Mouse (Mus musculus) CH12.LX (cell line): ENCODE results near the gene Amigo3. TPM values are rescaled to one million over a fixed set of nuclear protein-coding genes. Genes with fewer than 3 reads are reported as not detected.

Experiments
- DNase-seq: peaks from one replicate; pipeline ENCODE4 v3.0.0-alpha.2; 2013; ENCODE audit errors: extremely low read depth
- H3K27ac ChIP-seq: 2 replicates; pipeline ENCODE4 v1.5.1; 2012; ENCODE audit warnings: low read depth, mild to moderate bottlenecking, control low read depth, moderate library complexity; ENCODE audit not compliant: insufficient read depth
- H3K27me3 ChIP-seq: replicated peaks from 2 replicates; pipeline ENCODE3; 2012; ENCODE audit warnings: inconsistent platforms
- H3K36me3 ChIP-seq, 2 experiments: replicated peaks in 1 of 2; 2 replicates each; pipeline versions ENCODE3 to v1.6.1; 2012; ENCODE audit warnings: inconsistent platforms in 1 of 2, low read length in 1 of 2, mild to moderate bottlenecking in 1 of 2, mixed read lengths in 1 of 2, moderate library complexity in 1 of 2; ENCODE audit not compliant: control insufficient read depth in 1 of 2, insufficient read depth in 1 of 2
- H3K4me1 ChIP-seq, 2 experiments: 2 replicates each; pipeline ENCODE4 v1.6.1; 2012; ENCODE audit warnings: inconsistent platforms in 1 of 2, moderate library complexity in 1 of 2; ENCODE audit not compliant: insufficient read depth in 2 of 2, control insufficient read depth in 1 of 2
- H3K4me2 ChIP-seq: 2 replicates; pipeline ENCODE4 v1.6.1; 2012; ENCODE audit warnings: low read depth, mild to moderate bottlenecking, control low read depth; ENCODE audit not compliant: poor library complexity, insufficient read depth, severe bottlenecking
- H3K4me3 ChIP-seq, 3 experiments: fragments of 150-350 bp in 1 of 3; sonication (generic) in 1 of 3; replicated peaks in 1 of 3; 2 replicates each; pipeline versions ENCODE3 to v1.5.1; 2011 to 2012; ENCODE audit warnings: low read depth in 2 of 3, low read length in 2 of 3, mild to moderate bottlenecking in 2 of 3, moderate library complexity in 2 of 3, control low read depth in 1 of 3, improper control_type of control experiment in 1 of 3, inconsistent platforms in 1 of 3, mixed read lengths in 1 of 3; ENCODE audit not compliant: poor library complexity in 1 of 3
- H3K79me2 ChIP-seq: replicated peaks from 2 replicates; pipeline ENCODE4 v1.6.1; 2012; ENCODE audit warnings: mild to moderate bottlenecking, moderate library complexity; ENCODE audit not compliant: control insufficient read depth, poor library complexity, insufficient read depth, severe bottlenecking; ENCODE audit errors: extremely low read depth
- H3K9ac ChIP-seq: 2 replicates; pipeline ENCODE4 v1.6.1; 2012; ENCODE audit warnings: low read depth, mild to moderate bottlenecking, control low read depth, moderate library complexity; ENCODE audit not compliant: insufficient read depth
- H3K9me3 ChIP-seq: replicated peaks from 2 replicates; pipeline ENCODE3; 2012; ENCODE audit warnings: low read length, inconsistent platforms, mixed read lengths
- BHLHE40 ChIP-seq: IDR thresholded peaks from 2 replicates; pipeline ENCODE4 v1.6.1; 2011; ENCODE audit warnings: mild to moderate bottlenecking, low read depth, low read length, improper control_type of control experiment
- CHD1 ChIP-seq: IDR thresholded peaks from 2 replicates; pipeline ENCODE4 v1.6.1; 2012; ENCODE audit warnings: low read depth, low read length, improper control_type of control experiment, inconsistent platforms
- CHD2 ChIP-seq: IDR thresholded peaks from 2 replicates; pipeline ENCODE4 v1.6.1; 2011; ENCODE audit warnings: low read length, improper control_type of control experiment
- CTCF ChIP-seq, 2 experiments: IDR thresholded peaks in 1 of 2; conservative IDR thresholded peaks in 1 of 2; 2 replicates each; pipeline ENCODE4 v1.5.1; 2011 to 2012; ENCODE audit warnings: low read depth in 2 of 2, low read length in 2 of 2, improper control_type of control experiment in 1 of 2, inconsistent platforms in 1 of 2, mild to moderate bottlenecking in 1 of 2, moderate library complexity in 1 of 2
- E2F4 ChIP-seq: IDR thresholded peaks from 2 replicates; pipeline ENCODE4 v1.6.1; 2011; ENCODE audit warnings: low read depth, low read length, improper control_type of control experiment; ENCODE audit not compliant: insufficient replicate concordance
- EP300 ChIP-seq: IDR thresholded peaks from 2 replicates; pipeline ENCODE4 v1.6.1; 2011; ENCODE audit warnings: low read length, improper control_type of control experiment
- GABPA ChIP-seq: IDR thresholded peaks from 2 replicates; pipeline ENCODE4 v1.6.1; 2012; ENCODE audit warnings: low read depth, low read length, improper control_type of control experiment, inconsistent platforms; ENCODE audit not compliant: insufficient replicate concordance
- HCFC1 ChIP-seq: IDR thresholded peaks from 2 replicates; pipeline ENCODE4 v1.6.1; 2012; ENCODE audit warnings: low read depth, mild to moderate bottlenecking, inconsistent platforms, low read length, improper control_type of control experiment
- IRF4 ChIP-seq: IDR thresholded peaks from 2 replicates; pipeline ENCODE4 v1.6.1; 2014; ENCODE audit warnings: low read depth, mild to moderate bottlenecking, inconsistent platforms, low read length, improper control_type of control experiment
- JUND ChIP-seq: conservative IDR thresholded peaks from 2 replicates; pipeline ENCODE4 v1.6.1; 2011; ENCODE audit warnings: low read depth, low read length, improper control_type of control experiment
- MAFK ChIP-seq: IDR thresholded peaks from 2 replicates; pipeline ENCODE4 v1.6.1; 2011; ENCODE audit warnings: low read length, improper control_type of control experiment; ENCODE audit not compliant: insufficient replicate concordance
- MAX ChIP-seq: IDR thresholded peaks from 2 replicates; pipeline ENCODE4 v1.6.1; 2011; ENCODE audit warnings: low read length, improper control_type of control experiment
- MAZ ChIP-seq: IDR thresholded peaks from 2 replicates; pipeline ENCODE4 v1.6.1; 2012; ENCODE audit warnings: low read depth, mild to moderate bottlenecking, inconsistent platforms, low read length, improper control_type of control experiment, moderate library complexity
- MXI1 ChIP-seq: IDR thresholded peaks from 2 replicates; pipeline ENCODE4 v1.6.1; 2011; ENCODE audit warnings: mild to moderate bottlenecking, low read depth, low read length, improper control_type of control experiment
- MYC ChIP-seq: IDR thresholded peaks from 2 replicates; pipeline ENCODE4 v1.6.1; 2011; ENCODE audit warnings: low read depth, mild to moderate bottlenecking, improper control_type of control experiment, low read length
- NELFE ChIP-seq: IDR thresholded peaks from 2 replicates; pipeline ENCODE4 v1.6.1; 2011; ENCODE audit warnings: low read depth, low read length, improper control_type of control experiment
- NRF1 ChIP-seq: IDR thresholded peaks from 2 replicates; pipeline ENCODE4 v1.6.1; 2014; ENCODE audit warnings: low read depth, mild to moderate bottlenecking, inconsistent platforms, low read length, improper control_type of control experiment, moderate library complexity
- PAX5 ChIP-seq: IDR thresholded peaks from 2 replicates; pipeline ENCODE4 v1.6.1; 2012; ENCODE audit warnings: low read length, inconsistent platforms, mixed read lengths
- POLR2A ChIP-seq: IDR thresholded peaks from 2 replicates; pipeline ENCODE4 v1.6.1; 2011; ENCODE audit warnings: low read depth, mild to moderate bottlenecking, improper control_type of control experiment, low read length
- RAD21 ChIP-seq: IDR thresholded peaks from 2 replicates; pipeline ENCODE4 v1.6.1; 2011; ENCODE audit warnings: low read depth, mild to moderate bottlenecking, low read length, improper control_type of control experiment, moderate library complexity
- SIN3A ChIP-seq: IDR thresholded peaks from 2 replicates; pipeline ENCODE4 v1.6.1; 2012; ENCODE audit warnings: low read length, improper control_type of control experiment, inconsistent platforms
- SMC3 ChIP-seq: IDR thresholded peaks from 2 replicates; pipeline ENCODE4 v1.6.1; 2011; ENCODE audit warnings: low read depth, low read length, improper control_type of control experiment
- UBTF ChIP-seq: IDR thresholded peaks from 2 replicates; pipeline ENCODE4 v1.6.1; 2012; ENCODE audit warnings: low read depth, mild to moderate bottlenecking, inconsistent platforms, low read length, improper control_type of control experiment, moderate library complexity
- USF1 ChIP-seq: IDR thresholded peaks from 2 replicates; pipeline ENCODE4 v1.6.1; 2014; ENCODE audit warnings: low read depth, mild to moderate bottlenecking, inconsistent platforms, low read length, improper control_type of control experiment
- USF2 ChIP-seq: conservative IDR thresholded peaks from 2 replicates; pipeline ENCODE4 v1.6.1; 2011; ENCODE audit warnings: low read depth, low read length, improper control_type of control experiment
- ZKSCAN1 ChIP-seq: IDR thresholded peaks from 2 replicates; pipeline ENCODE4 v1.6.1; 2012; ENCODE audit warnings: low read depth, inconsistent platforms, low read length, improper control_type of control experiment, borderline replicate concordance
- ZMIZ1 ChIP-seq: IDR thresholded peaks from 2 replicates; pipeline ENCODE4 v1.6.1; 2012; ENCODE audit warnings: low read depth, mild to moderate bottlenecking, inconsistent platforms, low read length, improper control_type of control experiment
- ZNF384 ChIP-seq: IDR thresholded peaks from 2 replicates; pipeline ENCODE4 v1.6.1; 2012; ENCODE audit warnings: low read depth, low read length, improper control_type of control experiment, inconsistent platforms
- dilution Hi-C: fragments of 300-500 bp; cut with MboI; formaldehyde crosslinking; loops from 2 replicates; pipeline ENCODE4 v1.14.3; 2020; ENCODE audit warnings: low sequenced_read_pairs; ENCODE audit not compliant: extremely low pct_unique_long_range_greater_than_20kb, extremely low pct_ligation_motif_present
- in situ Hi-C: fragments of 300-500 bp; cut with MboI; formaldehyde crosslinking; loops from 3 replicates; pipeline ENCODE4 v1.14.3; 2019; ENCODE audit warnings: low sequenced_read_pairs, low pct_ligation_motif_present, low pct_unique_long_range_greater_than_20kb, mixed read lengths
- polyA plus RNA-seq: library from polyadenylated mRNA; unstranded; fragments of >175 nt; gene quantifications from 2 replicates; pipeline ENCODE4 v1.2.1, GENCODE M21; 2012; ENCODE audit warnings: low read depth; ENCODE audit not compliant: insufficient read length
- total RNA-seq, 2 experiments: library from RNA; depleted of rRNA; stranded (reverse); fragments of 300-350 nt in 1 of 2; fragments of >200 nt in 1 of 2; gene quantifications; 2 replicates each; pipeline ENCODE4 v1.2.3; 2012 to 2014

Amigo3 gene
- total and polyA plus RNA-seq, 3 experiments: 2.0 to 4.4 (median 2.2) TPM

GRCm38 (mm10) chr9:108010385-108010784, 42.6 kb upstream of the Amigo3 start:
- Histone ChIP-seq H3K36me3 (peaks cover 6 to 37% of the 10 kb centered on the region in 2 experiments), H3K27me3 (no peaks in the 10 kb centered on the region), H3K79me2 (peaks cover 44% of the 10 kb centered on the region), H3K4me3 (peak overlapping the region in 1 of 3 experiments; percentile 14), H3K27ac (no peak overlapping the region), H3K9me3 (no peaks in the 10 kb centered on the region), H3K4me2 (no peak overlapping the region), H3K9ac (no peak overlapping the region; the same call in 1 of the 2 replicates), H3K4me1 (peaks cover 4 to 29% of the 10 kb centered on the region in 2 experiments; a peak in 3 of 4 replicates)
- DNase-seq: peak; percentile 37
- TF ChIP-seq MAX (peak; percentile 39; the same call in 1 of the 2 replicates), CHD2 (no peak), E2F4 (no peak), IRF4 (peak; percentile 57), POLR2A (no peak), ZMIZ1 (no peak), UBTF (no peak), MAFK (peak; percentile 46; the same call in 1 of the 2 replicates), MAZ (no peak), BHLHE40 (0 out of 2 replicates have a peak, but pooled peaks have one; percentile 39), USF2 (no peak), HCFC1 (no peak), JUND (no peak), RAD21 (no peak), ZKSCAN1 (no peak), GABPA (no peak), MXI1 (peak; percentile 78), EP300 (peak; percentile 34; the same call in 1 of the 2 replicates), CHD1 (no peak), NELFE (no peak), SIN3A (no peak), NRF1 (no peak), MYC (0 out of 2 replicates have a peak, but pooled peaks have one; percentile 15), USF1 (no peak), SMC3 (no peak), CTCF (conservative IDR thresholded peaks at IDR 0.05 in 1 of 2, IDR thresholded peaks at IDR 0.05 in 1 of 2; ENCODE audit: low read depth in 2 of 2, low read length in 2 of 2) (no peak), PAX5 (no peak), ZNF384 (no peak)
- in situ Hi-C loops (no loop called here), dilution Hi-C loops (no loop called here)
